Mouse (Mus musculus) midbrain, embryonic 11.5 days (tissue): ENCODE results near the gene Efna1. TPM values are rescaled to one million over a fixed set of nuclear protein-coding genes. Genes with fewer than 3 reads are reported as not detected.

Experiments used
- ATAC-seq: fragments of 200-750 bp; cut with Nextera tagmentation; 2 replicates; pipeline ENCODE4 v1.8.0; 2017; ENCODE audit warnings: moderate TSS enrichment, moderate library complexity; ENCODE audit not compliant: low FRiP score
- DNase-seq: peaks from one replicate; pipeline ENCODE4 v3.0.0; 2015; ENCODE audit warnings: low spot score; ENCODE audit errors: missing footprints
- H3K27ac ChIP-seq: fragments of 300-500 bp; sonication (generic); 2 replicates; pipeline ENCODE4 v1.5.1; 2014; ENCODE audit warnings: low read depth, low read length
- H3K27me3 ChIP-seq: fragments of 300-500 bp; sonication (generic); 2 replicates; pipeline ENCODE4 v1.6.1; 2014; ENCODE audit warnings: mild to moderate bottlenecking, low read length, moderate library complexity, mixed read lengths; ENCODE audit not compliant: control insufficient read depth, insufficient read depth
- H3K36me3 ChIP-seq: fragments of 300-500 bp; sonication (generic); 2 replicates; pipeline ENCODE4 v1.6.1; 2014; ENCODE audit warnings: mild to moderate bottlenecking, low read length, moderate library complexity, mixed read lengths; ENCODE audit not compliant: control insufficient read depth, insufficient read depth
- H3K4me1 ChIP-seq: fragments of 300-500 bp; sonication (generic); 2 replicates; pipeline ENCODE4 v1.6.1; 2014; ENCODE audit warnings: low read length; ENCODE audit not compliant: control insufficient read depth, insufficient read depth
- H3K4me2 ChIP-seq: fragments of 300-500 bp; sonication (generic); 2 replicates; pipeline ENCODE4 v1.6.1; 2014; ENCODE audit warnings: mild to moderate bottlenecking, moderate library complexity
- H3K4me3 ChIP-seq: fragments of 300-500 bp; sonication (generic); 2 replicates; pipeline ENCODE4 v1.5.1; 2014; ENCODE audit warnings: low read depth, low read length
- H3K9ac ChIP-seq: fragments of 300-500 bp; sonication (generic); 2 replicates; pipeline ENCODE4 v1.6.1; 2014; ENCODE audit warnings: low read length
- H3K9me3 ChIP-seq: fragments of 300-500 bp; sonication (generic); 2 replicates; pipeline ENCODE4 v1.6.1; 2016; ENCODE audit warnings: low read length; ENCODE audit not compliant: control insufficient read depth
- WGBS: fragments of 180-500 bp; shearing (Covaris S2); extraction: QIAGEN DNeasy Blood & Tissue Kit; methylation state at CpG from one replicate; pipeline ENCODE4 v1.1.7; 2014; 5-methylcytosine and 5-hydroxymethylcytosine counted together
- polyA plus RNA-seq: library from polyadenylated mRNA; unstranded; fragments of >200 nt; fragmentation: Nextera tagmentation; extraction: Ambion mirVana; gene quantifications from 2 replicates; pipeline ENCODE4 v1.2.1, GENCODE M21; 2014

The Efna1 gene
- 12.2 and 12.5 TPM in 2 replicates for polyA plus RNA-seq

GRCm38 (mm10) chr3:89280606-89281511 is at the start of gene Efna1:
Gene Efna1, minus strand, starts transcription at chr3:89281142.
- Histone ChIP-seq H3K27me3 (peaks cover 41% of the 10 kb centered on the region), H3K9ac (peak within 1 kb of the TSS; percentile 61), H3K27ac (no peak within 1 kb of the TSS), H3K4me2 (peak within 1 kb of the TSS; percentile 91), H3K36me3 (no peaks in the 10 kb centered on the region), H3K9me3 (no peaks in the 10 kb centered on the region), H3K4me3 (peak within 1 kb of the TSS; percentile 40), H3K4me1 (peaks cover 21% of the 10 kb centered on the region)
- under 1% methylated on average over 52 of the region's 52 CpGs for WGBS
- peak; percentile 39 for ATAC-seq
- DNase-seq, result peak; percentile 97

DNA sequence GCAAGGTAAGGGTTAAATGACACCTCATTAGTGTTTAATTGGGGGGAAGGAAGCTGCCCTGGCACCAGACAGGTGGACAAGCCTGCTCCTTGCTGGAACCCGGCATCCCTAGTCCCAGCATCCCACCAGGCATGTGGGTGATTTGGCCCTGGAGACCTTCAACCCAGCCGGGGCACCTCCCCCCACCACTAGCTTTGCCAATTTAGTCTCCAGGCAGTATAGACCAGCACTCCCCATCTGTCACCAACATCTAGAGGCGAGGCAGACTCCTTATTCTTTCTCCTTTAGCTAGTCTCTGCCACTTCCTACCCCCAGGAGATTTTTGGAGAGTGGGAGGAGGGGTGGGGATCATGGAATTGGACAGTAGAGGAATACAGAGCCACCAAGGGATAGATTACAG is 49.4 kb upstream of the Efna1 start:
- Histone ChIP-seq H3K27me3 (peaks cover 14% of the 10 kb centered on the region; the same call in 1 of the 2 replicates), H3K36me3 (no peaks in the 10 kb centered on the region), H3K4me3 (no peak overlapping the region), H3K9ac (no peak overlapping the region), H3K4me2 (no peak overlapping the region), H3K4me1 (peaks cover 26% of the 10 kb centered on the region), H3K9me3 (no peaks in the 10 kb centered on the region), H3K27ac (no peak overlapping the region)
- 71% methylated on average over 3 of the region's 3 CpGs for WGBS
- DNase-seq, result peak; percentile 79
- no peak for ATAC-seq

GRCm38 (mm10) chr3:89328623-89329022 is 47.7 kb upstream of the Efna1 start:
- Histone ChIP-seq H3K27me3 (peaks cover 9% of the 10 kb centered on the region; the same call in 1 of the 2 replicates), H3K36me3 (no peaks in the 10 kb centered on the region), H3K27ac (no peak overlapping the region), H3K4me2 (no peak overlapping the region), H3K4me3 (no peak overlapping the region), H3K9me3 (no peaks in the 10 kb centered on the region), H3K9ac (no peak overlapping the region), H3K4me1 (peaks cover 26% of the 10 kb centered on the region)
- WGBS, result 19% methylated on average over 4 of the region's 4 CpGs
- DNase-seq (no peak), ATAC-seq (no peak)

- Histone ChIP-seq H3K36me3 (no peaks in the 10 kb centered on the region), H3K27me3 (peaks cover 16% of the 10 kb centered on the region), H3K4me3 (no peak overlapping the region), H3K9me3 (no peaks in the 10 kb centered on the region), H3K27ac (no peak overlapping the region), H3K4me1 (peaks cover 21% of the 10 kb centered on the region), H3K4me2 (no peak overlapping the region), H3K9ac (no peak overlapping the region)
- DNase-seq (no peak), ATAC-seq (no peak)
- WGBS, result 55% methylated on average over 9 of the region's 9 CpGs
Observed at GRCm38 (mm10) chr3:89327371-89327870, 46.5 kb upstream of the Efna1 start.

GRCm38 (mm10) chr3:89325882-89326281 is 44.9 kb upstream of the Efna1 start:
- DNase-seq, result no peak
- Histone ChIP-seq H3K36me3 (no peaks in the 10 kb centered on the region), H3K27me3 (peaks cover 27% of the 10 kb centered on the region), H3K9me3 (no peaks in the 10 kb centered on the region), H3K4me2 (no peak overlapping the region), H3K4me1 (peaks cover 22% of the 10 kb centered on the region), H3K4me3 (no peak overlapping the region), H3K27ac (no peak overlapping the region), H3K9ac (no peak overlapping the region)
- WGBS, result 89% methylated on average over 8 of the region's 8 CpGs
- no peak for ATAC-seq

- H3K27ac ChIP-seq, result no peak within 1 kb of the TSS
- WGBS, result 1% methylated on average over 46 of the region's 53 CpGs
- H3K4me1 ChIP-seq, result peaks cover 37% of the 10 kb centered on the region
Observed at GRCm38 (mm10) chr3:89322514-89323165, 41.7 kb upstream of the Efna1 start, which contains the start of gene Efna3. Gene Efna3, minus strand, starts transcription at chr3:89322965.

GRCm38 (mm10) chr3:89322131-89322500 is 41.2 kb upstream of the Efna1 start:
- peak; percentile 94 for DNase-seq
- Histone ChIP-seq H3K4me2 (peak overlapping the region; percentile 95), H3K4me1 (peaks cover 39% of the 10 kb centered on the region), H3K36me3 (no peaks in the 10 kb centered on the region), H3K9me3 (no peaks in the 10 kb centered on the region), H3K4me3 (peak overlapping the region; percentile 52), H3K27ac (no peak overlapping the region), H3K9ac (peak overlapping the region; percentile 64), H3K27me3 (peaks cover 59% of the 10 kb centered on the region)
- WGBS, result under 1% methylated on average over 14 of the region's 14 CpGs
- no peak for ATAC-seq

More at GRCm38 (mm10) chr3:89322514-89323165, 41.7 kb upstream of the Efna1 start, which contains the start of gene Efna3:
- peak; percentile 49 for ATAC-seq
- H3K4me2 ChIP-seq, result peak within 1 kb of the TSS; percentile 95
- H3K9ac ChIP-seq, result peak within 1 kb of the TSS; percentile 64
- H3K36me3 ChIP-seq, result no peaks in the 10 kb centered on the region
- H3K27me3 ChIP-seq, result peaks cover 55% of the 10 kb centered on the region
- peak within 1 kb of the TSS; percentile 52 for H3K4me3 ChIP-seq
- peak; percentile 97 for DNase-seq
- no peaks in the 10 kb centered on the region for H3K9me3 ChIP-seq

- H3K9ac ChIP-seq, result peak overlapping the region; percentile 64
- H3K4me3 ChIP-seq, result peak overlapping the region; percentile 52
- peaks cover 62% of the 10 kb centered on the region for H3K27me3 ChIP-seq
- no peaks in the 10 kb centered on the region for H3K36me3 ChIP-seq
- DNase-seq, result peak; percentile 93
- WGBS, result under 1% methylated on average over 58 of the region's 66 CpGs
- H3K4me1 ChIP-seq, result peaks cover 42% of the 10 kb centered on the region
- H3K9me3 ChIP-seq, result no peaks in the 10 kb centered on the region
- ATAC-seq, result peak; percentile 12; the same call in 1 of the 2 replicates
- H3K4me2 ChIP-seq, result peak overlapping the region; percentile 95
- H3K27ac ChIP-seq, result peak overlapping the region; percentile 59
Observed at GRCm38 (mm10) chr3:89321183-89322130, 40.5 kb upstream of the Efna1 start.
